10 mouse cellular contexts compared by ENCODE assay signal in genomic region chr11:6629655-6630054, GRCm38 (mm10). TPM values are rescaled to one million over a fixed set of nuclear protein-coding genes. Genes with fewer than 3 reads are reported as not detected.
A peak's percentile ranks its signal among the peaks of the same experiment; 100 is the strongest.
DNase-seq lines count a peak whose midpoint lies in the region; ATAC-seq and TF ChIP-seq lines count a peak whose summit lies in the region.
"Had no signal": no experiment of that assay in that cellular context is flagged by ENCODE, and none has a peak within 500 bp of the region (broad histone marks: within the 10 kb centered on the region; RNA-seq: fewer than 3 reads in every experiment).

No protein-coding gene starts in this region.

- H3K4me3 ChIP-seq in kidney, embryonic 16.5 days (ENCODE audit: low read length): no peak overlapping the region
- no peak overlapping the region for H3K4me3 ChIP-seq in cortical plate, adult 2 months (ENCODE audit: insufficient read depth, low read length)
- H3K4me3 ChIP-seq: embryonic facial prominence, embryonic 13.5 days had no signal

- intact Hi-C loops in left cerebral cortex, postnatal 4 days (cut with DNase I): no loop called here

- H3K9me3 ChIP-seq in kidney, embryonic 16.5 days (ENCODE audit: low read length): 0 out of 2 replicates have a peak, but pooled peaks cover 3% of the 10 kb centered on the region
- H3K9me3 ChIP-seq: embryonic facial prominence, embryonic 13.5 days had no signal

- no peak overlapping the region for H3K9ac ChIP-seq in kidney, embryonic 16.5 days (replicated peaks; ENCODE audit: low read length)
- H3K9ac ChIP-seq: embryonic facial prominence, embryonic 13.5 days had no signal

- TF ChIP-seq POLR2A in cortical plate, adult 2 months (IDR thresholded peaks at IDR 0.05; ENCODE audit: extremely low read depth, insufficient read depth, low read length): no peak

- H3K4me1 ChIP-seq in kidney, embryonic 16.5 days (ENCODE audit: insufficient read depth, low read length): peaks cover 11% of the 10 kb centered on the region
- H3K4me1 ChIP-seq in cortical plate, adult 2 months (ENCODE audit: control insufficient read depth, insufficient read depth, low read length): peaks cover 2% of the 10 kb centered on the region; the same call in 1 of the 2 replicates

- no peaks in the 10 kb centered on the region for H3K27me3 ChIP-seq in kidney, embryonic 16.5 days (ENCODE audit: insufficient read depth, low read length)
- H3K27me3 ChIP-seq: embryonic facial prominence, embryonic 13.5 days had no signal

- peak; percentile 43 for TF ChIP-seq CTCF in cortical plate, adult 2 months (IDR thresholded peaks at IDR 0.05; ENCODE audit: extremely low read depth, insufficient read depth, low read length)

- peak; percentile 36 for DNase-seq in kidney, adult 9 months
- DNase-seq in NIH3T3 (ENCODE audit: low read depth): peak; percentile 66
- DNase-seq in spleen, postnatal 4 days (ENCODE audit: low spot score in 2 of 2): peak; percentile 43 to 75
- DNase-seq in left cerebral cortex, postnatal 4 days: no peak
- no peak for DNase-seq in left cerebral cortex, adult 18-20 months (ENCODE audit: low spot score in 2 of 2)

- no peak overlapping the region for H3K27ac ChIP-seq in kidney, embryonic 16.5 days (ENCODE audit: low read length)
- H3K27ac ChIP-seq in cortical plate, adult 2 months (ENCODE audit: insufficient read depth, low read length): no peak overlapping the region
- H3K27ac ChIP-seq: embryonic facial prominence, embryonic 13.5 days had no signal

- H3K4me2 ChIP-seq in kidney, embryonic 16.5 days (replicated peaks; ENCODE audit: low read depth, low read length): no peak overlapping the region
- H3K4me2 ChIP-seq: embryonic facial prominence, embryonic 13.5 days had no signal

- H3K36me3 ChIP-seq in kidney, embryonic 16.5 days (ENCODE audit: insufficient read depth, low read length): no peaks in the 10 kb centered on the region
- H3K36me3 ChIP-seq: embryonic facial prominence, embryonic 13.5 days had no signal

- no peak for ATAC-seq in kidney, embryonic 16.5 days (ENCODE audit: low FRiP score, low TSS enrichment)

RNA-seq across cellular contexts. Expression of gene Tbrg4, which starts 3.8 kb away (rescaled TPM):
- polyA plus RNA-seq in kidney, embryonic 16.5 days (2015; fragmentation: Nextera tagmentation; extraction: Ambion mirVana): 45.6 and 49.1 TPM in 2 replicates
- 57.5 and 60.2 TPM in 2 replicates for polyA plus RNA-seq in cortical plate, adult 2 months (2012; rRNA removed)
- total RNA-seq in left cerebral cortex, postnatal 4 days (2021): 10 to 100 TPM; 50.5 to 52.2 TPM
- 10 to 100 TPM; 49.3 to 50.4 TPM for total RNA-seq in left cerebral cortex, adult 18-20 months (2021)

RNA-seq across cellular contexts. Expression of gene Wap, which starts 8.8 kb away (rescaled TPM):
- polyA plus RNA-seq in kidney, embryonic 16.5 days (2015; fragmentation: Nextera tagmentation; extraction: Ambion mirVana): not detected in 2 replicates
- not detected in 2 replicates for polyA plus RNA-seq in cortical plate, adult 2 months (2012; rRNA removed)
- total RNA-seq in left cerebral cortex, postnatal 4 days (2021): not detected
- not detected for total RNA-seq in left cerebral cortex, adult 18-20 months (2021)
- total RNA-seq: heart, postnatal 25 days had no signal
- polyA plus RNA-seq: embryonic facial prominence, embryonic 13.5 days; limb, embryonic 14.5 days had no signal

RNA-seq across cellular contexts. Expression of gene Nacad, which starts 23.8 kb away (rescaled TPM):
- polyA plus RNA-seq in kidney, embryonic 16.5 days (2015; fragmentation: Nextera tagmentation; extraction: Ambion mirVana): 1.9 and 2.0 TPM in 2 replicates
- polyA plus RNA-seq in cortical plate, adult 2 months (2012; rRNA removed): 52.3 and 54.1 TPM in 2 replicates
- total RNA-seq in left cerebral cortex, postnatal 4 days (2021): 10 to 100 TPM; 94.4 to 99.0 TPM
- total RNA-seq in left cerebral cortex, adult 18-20 months (2021): 10 to 100 TPM; 42.6 to 55.9 TPM

RNA-seq across cellular contexts. Expression of gene Ramp3, which starts 28.7 kb away (rescaled TPM):
- 15.4 and 16.5 TPM in 2 replicates for polyA plus RNA-seq in kidney, embryonic 16.5 days (2015; fragmentation: Nextera tagmentation; extraction: Ambion mirVana)
- 36.6 and 40.6 TPM in 2 replicates for polyA plus RNA-seq in cortical plate, adult 2 months (2012; rRNA removed)
- 10 to 100 TPM; 16.6 to 20.8 TPM for total RNA-seq in left cerebral cortex, postnatal 4 days (2021)
- total RNA-seq in left cerebral cortex, adult 18-20 months (2021): 10 to 100 TPM in 1 of 2 experiments, 1 to 10 TPM in 1; 9.9 to 12.9 TPM

Comparison
In these comparisons a context has a peak if more than half of its experiments do, and no peak if none do; other contexts are left out.
1. DNase-seq: peak in kidney, adult 9 months (single experiment), NIH3T3 (single experiment) and spleen, postnatal 4 days (2 of 2); none in left cerebral cortex, postnatal 4 days (single experiment) and left cerebral cortex, adult 18-20 months (0 of 2).